Mouse (Mus musculus): ENCODE results near the gene Chd3. TPM values are rescaled to one million over a fixed set of nuclear protein-coding genes. Genes with fewer than 3 reads are reported as not detected.

The Chd3 gene
- polyA plus RNA-seq, 1 experiment = 146 TPM

- peaks cover 8% of the 10 kb centered on the region; the same call in 1 of the 2 replicates for H3K4me1 ChIP-seq (ENCODE audit: control insufficient read depth, insufficient read depth, insufficient read length)
- H3K27me3 ChIP-seq (ENCODE audit: control insufficient read depth, insufficient read depth, low read length) = no peaks in the 10 kb centered on the region
- TF ChIP-seq CTCF (IDR thresholded peaks at IDR 0.05; ENCODE audit: extremely low read depth, insufficient read depth, insufficient read length, insufficient replicate concordance) (no peak), POLR2A (IDR thresholded peaks at IDR 0.05; ENCODE audit: low read depth, low read length) (no peak)
- peak in 1 of 2 experiments; percentile 36 for DNase-seq (ENCODE audit: low read depth in 1 of 2, low spot score in 2 of 2)
- peaks cover 22% of the 10 kb centered on the region for H3K36me3 ChIP-seq (ENCODE audit: control insufficient read depth, insufficient read depth, low read length)
- peak overlapping the region; percentile 25; the same call in 1 of the 2 replicates for H3K27ac ChIP-seq (ENCODE audit: insufficient read depth, low read length)
- 34% methylated on average over 6 of the region's 6 CpGs for WGBS
- H3K4me3 ChIP-seq (ENCODE audit: extremely low read depth, insufficient read depth, insufficient read length) = no peak overlapping the region
These were observed 4.3 kb downstream of the Chd3 start for GRCm38 (mm10) chr11:69364910-69365309.

GRCm38 (mm10) chr11:69364376-69364775, 4.8 kb downstream of the Chd3 start:
- TF ChIP-seq POLR2A (IDR thresholded peaks at IDR 0.05; ENCODE audit: low read depth, low read length) (no peak), CTCF (IDR thresholded peaks at IDR 0.05; ENCODE audit: extremely low read depth, insufficient read depth, insufficient read length, insufficient replicate concordance) (no peak)
- no peak overlapping the region for H3K27ac ChIP-seq (ENCODE audit: insufficient read depth, low read length)

GRCm38 (mm10) chr11:69362479-69362878, 6.7 kb downstream of the Chd3 start:
- no peak overlapping the region for H3K27ac ChIP-seq (ENCODE audit: insufficient read depth, low read length)
- TF ChIP-seq CTCF (IDR thresholded peaks at IDR 0.05; ENCODE audit: extremely low read depth, insufficient read depth, insufficient read length, insufficient replicate concordance) = no peak
- TF ChIP-seq POLR2A (IDR thresholded peaks at IDR 0.05; ENCODE audit: low read depth, low read length) = no peak
- H3K27me3 ChIP-seq (ENCODE audit: control insufficient read depth, insufficient read depth, low read length) = no peaks in the 10 kb centered on the region
- WGBS = 91% methylated on average over 2 of the region's 2 CpGs
- H3K4me1 ChIP-seq (ENCODE audit: control insufficient read depth, insufficient read depth, insufficient read length) = peaks cover 8% of the 10 kb centered on the region; the same call in 1 of the 2 replicates
- no peak overlapping the region for H3K4me3 ChIP-seq (ENCODE audit: extremely low read depth, insufficient read depth, insufficient read length)
- peaks cover 42% of the 10 kb centered on the region for H3K36me3 ChIP-seq (ENCODE audit: control insufficient read depth, insufficient read depth, low read length)
- DNase-seq (ENCODE audit: low read depth in 1 of 2, low spot score in 2 of 2) = no peak

More at GRCm38 (mm10) chr11:69364376-69364775, 4.8 kb downstream of the Chd3 start:
- peaks cover 27% of the 10 kb centered on the region for H3K36me3 ChIP-seq (ENCODE audit: control insufficient read depth, insufficient read depth, low read length)
- WGBS = 69% methylated on average over 8 of the region's 8 CpGs
- no peaks in the 10 kb centered on the region for H3K27me3 ChIP-seq (ENCODE audit: control insufficient read depth, insufficient read depth, low read length)
- no peak for DNase-seq (ENCODE audit: low read depth in 1 of 2, low spot score in 2 of 2)
- H3K4me3 ChIP-seq (ENCODE audit: extremely low read depth, insufficient read depth, insufficient read length) = no peak overlapping the region
- H3K4me1 ChIP-seq (ENCODE audit: control insufficient read depth, insufficient read depth, insufficient read length) = peaks cover 8% of the 10 kb centered on the region; the same call in 1 of the 2 replicates

- no peak overlapping the region for H3K27ac ChIP-seq (ENCODE audit: insufficient read depth, low read length)
- H3K36me3 ChIP-seq (ENCODE audit: control insufficient read depth, insufficient read depth, low read length) = peaks cover 46% of the 10 kb centered on the region
- WGBS = 76% methylated on average over 7 of the region's 7 CpGs
- no peak overlapping the region for H3K4me3 ChIP-seq (ENCODE audit: extremely low read depth, insufficient read depth, insufficient read length)
- H3K4me1 ChIP-seq (ENCODE audit: control insufficient read depth, insufficient read depth, insufficient read length) = peaks cover 8% of the 10 kb centered on the region; the same call in 1 of the 2 replicates
- no peak for TF ChIP-seq POLR2A (IDR thresholded peaks at IDR 0.05; ENCODE audit: low read depth, low read length)
- TF ChIP-seq CTCF (IDR thresholded peaks at IDR 0.05; ENCODE audit: extremely low read depth, insufficient read depth, insufficient read length, insufficient replicate concordance) = no peak
- H3K27me3 ChIP-seq (ENCODE audit: control insufficient read depth, insufficient read depth, low read length) = no peaks in the 10 kb centered on the region
- no peak for DNase-seq (ENCODE audit: low read depth in 1 of 2, low spot score in 2 of 2)
These were observed 7.2 kb downstream of the Chd3 start for GRCm38 (mm10) chr11:69362021-69362420.

- 96% methylated on average over 12 of the region's 12 CpGs for WGBS
- peaks cover 71% of the 10 kb centered on the region for H3K36me3 ChIP-seq (ENCODE audit: control insufficient read depth, insufficient read depth, low read length)
- no peak for DNase-seq (ENCODE audit: low read depth in 1 of 2, low spot score in 2 of 2)
- no peak overlapping the region for H3K27ac ChIP-seq (ENCODE audit: insufficient read depth, low read length)
- H3K4me3 ChIP-seq (ENCODE audit: extremely low read depth, insufficient read depth, insufficient read length) = no peak overlapping the region
- H3K4me1 ChIP-seq (ENCODE audit: control insufficient read depth, insufficient read depth, insufficient read length) = no peaks in the 10 kb centered on the region
- TF ChIP-seq POLR2A (IDR thresholded peaks at IDR 0.05; ENCODE audit: low read depth, low read length) (no peak), CTCF (IDR thresholded peaks at IDR 0.05; ENCODE audit: extremely low read depth, insufficient read depth, insufficient read length, insufficient replicate concordance) (no peak)
- no peaks in the 10 kb centered on the region for H3K27me3 ChIP-seq (ENCODE audit: control insufficient read depth, insufficient read depth, low read length)
These were observed 11.5 kb downstream of the Chd3 start for GRCm38 (mm10) chr11:69357690-69358089.

- DNase-seq (ENCODE audit: low read depth in 1 of 2, low spot score in 2 of 2) = no peak
- Histone ChIP-seq H3K4me3 (ENCODE audit: extremely low read depth, insufficient read depth, insufficient read length) (no peak overlapping the region), H3K36me3 (ENCODE audit: control insufficient read depth, insufficient read depth, low read length) (peaks cover 75% of the 10 kb centered on the region), H3K27me3 (ENCODE audit: control insufficient read depth, insufficient read depth, low read length) (no peaks in the 10 kb centered on the region), H3K4me1 (ENCODE audit: control insufficient read depth, insufficient read depth, insufficient read length) (no peaks in the 10 kb centered on the region), H3K27ac (ENCODE audit: insufficient read depth, low read length) (no peak overlapping the region)
- TF ChIP-seq CTCF (IDR thresholded peaks at IDR 0.05; ENCODE audit: extremely low read depth, insufficient read depth, insufficient read length, insufficient replicate concordance) (no peak), POLR2A (IDR thresholded peaks at IDR 0.05; ENCODE audit: low read depth, low read length) (no peak)
- 93% methylated on average over 5 of the region's 5 CpGs for WGBS
These were observed 12.7 kb downstream of the Chd3 start for GRCm38 (mm10) chr11:69356544-69356943.

- H3K36me3 ChIP-seq (ENCODE audit: control insufficient read depth, insufficient read depth, low read length) = peaks cover 46% of the 10 kb centered on the region
- H3K27ac ChIP-seq (ENCODE audit: insufficient read depth, low read length) = no peak overlapping the region
- 92% methylated on average over 23 of the region's 26 CpGs for WGBS
- no peak overlapping the region for H3K4me3 ChIP-seq (ENCODE audit: extremely low read depth, insufficient read depth, insufficient read length)
- H3K27me3 ChIP-seq (ENCODE audit: control insufficient read depth, insufficient read depth, low read length) = no peaks in the 10 kb centered on the region
- no peak for DNase-seq (ENCODE audit: low read depth in 1 of 2, low spot score in 2 of 2)
- TF ChIP-seq CTCF (IDR thresholded peaks at IDR 0.05; ENCODE audit: extremely low read depth, insufficient read depth, insufficient read length, insufficient replicate concordance) (no peak), POLR2A (IDR thresholded peaks at IDR 0.05; ENCODE audit: low read depth, low read length) (no peak)
- H3K4me1 ChIP-seq (ENCODE audit: control insufficient read depth, insufficient read depth, insufficient read length) = peaks cover 5% of the 10 kb centered on the region
These were observed 22.8 kb downstream of the Chd3 start for GRCm38 (mm10) chr11:69346441-69346840.
